Mouse (Mus musculus) lung, embryonic 14.5 days (tissue): ENCODE measurements at regions not wholly inside any gene's neighbourhood (a gene's known extent, or its start where the extent isn't known, plus 50 kb on each side); places are given as distances from the start of the nearest gene placed in this dataset.

Experiments used
- ATAC-seq: fragments of 200-750 bp; cut with Nextera tagmentation; 2 replicates; pipeline ENCODE4 v1.8.0; 2017; ENCODE audit warnings: mild to moderate bottlenecking, moderate TSS enrichment, moderate library complexity; ENCODE audit not compliant: insufficient read depth
- DNase-seq: peaks from one replicate; pipeline ENCODE4 v3.0.0-alpha.2; 2015
- H3K27ac ChIP-seq: fragments of 300-500 bp; sonication (generic); 2 replicates; pipeline ENCODE4 v1.5.1; 2014; ENCODE audit warnings: low read depth, mild to moderate bottlenecking, moderate library complexity
- H3K27me3 ChIP-seq: fragments of 300-500 bp; sonication (generic); 2 replicates; pipeline ENCODE4 v1.6.1; 2014; ENCODE audit warnings: low read length, control low read depth; ENCODE audit not compliant: insufficient read depth
- H3K36me3 ChIP-seq: fragments of 300-500 bp; sonication (generic); 2 replicates; pipeline ENCODE4 v1.6.1; 2014; ENCODE audit warnings: control low read depth; ENCODE audit not compliant: insufficient read depth
- H3K4me1 ChIP-seq: fragments of 300-500 bp; sonication (generic); 2 replicates; pipeline ENCODE4 v1.6.1; 2014; ENCODE audit warnings: antibody characterized with exemption, control low read depth; ENCODE audit not compliant: insufficient read depth
- H3K4me2 ChIP-seq: fragments of 300-500 bp; sonication (generic); 2 replicates; pipeline ENCODE4 v1.6.1; 2014; ENCODE audit warnings: mild to moderate bottlenecking
- H3K4me3 ChIP-seq: fragments of 300-500 bp; sonication (generic); 2 replicates; pipeline ENCODE4 v1.5.1; 2014; ENCODE audit warnings: low read depth, low read length
- H3K9ac ChIP-seq: fragments of 300-500 bp; sonication (generic); 2 replicates; pipeline ENCODE4 v1.6.1; 2014
- H3K9me3 ChIP-seq: fragments of 300-500 bp; sonication (generic); 2 replicates; pipeline ENCODE4 v1.6.1; 2016; ENCODE audit warnings: low read depth, low read length, control low read depth
- CTCF ChIP-seq: IDR thresholded peaks from 2 replicates; pipeline ENCODE4 v1.5.1; 2016; ENCODE audit warnings: antibody characterized with exemption, low read depth
- WGBS: fragments of 180-500 bp; shearing (Covaris S2); extraction: QIAGEN DNeasy Blood & Tissue Kit; methylation state at CpG from one replicate; pipeline ENCODE4 v1.1.7; 2014; 5-methylcytosine and 5-hydroxymethylcytosine counted together

DNA sequence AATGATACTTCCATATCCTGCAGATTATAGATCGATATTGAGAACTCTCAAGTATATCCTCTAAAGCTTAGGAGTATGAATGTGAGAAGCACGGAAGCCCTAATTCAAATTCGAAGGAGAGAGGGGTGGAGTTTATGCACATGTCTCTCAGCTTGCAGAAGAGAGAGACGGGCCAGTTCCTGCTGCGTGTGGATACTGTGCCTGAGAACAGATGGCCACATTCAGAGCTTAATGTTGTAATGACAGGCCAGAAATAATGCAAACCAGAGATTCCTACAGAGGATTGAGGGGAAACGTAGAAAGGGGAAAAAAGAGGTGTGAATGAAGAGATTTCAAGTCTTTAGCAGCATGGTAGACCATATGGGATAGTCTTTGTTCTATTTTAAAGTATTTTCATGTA, 145.8 kb downstream of the Ackr3 start:
- 42% methylated on average over 6 of the region's 6 CpGs for WGBS

DNA sequence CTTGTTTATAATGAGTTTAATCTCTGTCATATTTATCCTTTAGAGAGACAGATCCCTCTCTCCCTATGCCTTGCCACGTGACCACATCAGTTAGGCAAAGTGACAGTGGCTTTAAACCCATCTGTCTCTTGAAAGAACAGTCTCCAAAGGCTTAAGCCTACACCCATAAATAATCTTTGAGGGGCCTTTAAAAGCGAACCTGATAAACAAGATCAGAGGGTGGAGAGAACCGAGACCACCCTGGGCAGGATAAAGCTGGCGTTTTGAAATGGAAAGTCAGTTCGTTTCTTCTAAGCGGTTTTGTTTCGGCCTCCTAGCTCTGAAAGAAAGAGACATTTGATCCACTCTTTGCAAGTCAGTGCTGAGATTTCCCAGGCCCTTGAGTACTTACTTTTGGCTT, 149.5 kb downstream of the Ackr3 start:
- no peaks in the 10 kb centered on the region for H3K4me1 ChIP-seq
- no peak overlapping the region for H3K4me2 ChIP-seq
- DNase-seq: no peak
- H3K4me3 ChIP-seq: no peak overlapping the region
- H3K36me3 ChIP-seq: no peaks in the 10 kb centered on the region
- no peak for TF ChIP-seq CTCF
- no peak for ATAC-seq
- no peaks in the 10 kb centered on the region for H3K9me3 ChIP-seq
- no peak overlapping the region for H3K9ac ChIP-seq
- no peak overlapping the region for H3K27ac ChIP-seq
- 13% methylated on average over 7 of the region's 7 CpGs for WGBS
- no peaks in the 10 kb centered on the region for H3K27me3 ChIP-seq

More for the DNA sequence above, 145.8 kb downstream of the Ackr3 start:
- Histone ChIP-seq H3K36me3 (no peaks in the 10 kb centered on the region), H3K9me3 (no peaks in the 10 kb centered on the region), H3K4me3 (no peak overlapping the region), H3K9ac (no peak overlapping the region), H3K4me1 (no peaks in the 10 kb centered on the region), H3K27me3 (peaks cover 3% of the 10 kb centered on the region; the same call in 1 of the 2 replicates), H3K4me2 (no peak overlapping the region), H3K27ac (no peak overlapping the region)
- ATAC-seq (no peak), DNase-seq (no peak)
- no peak for TF ChIP-seq CTCF

DNA sequence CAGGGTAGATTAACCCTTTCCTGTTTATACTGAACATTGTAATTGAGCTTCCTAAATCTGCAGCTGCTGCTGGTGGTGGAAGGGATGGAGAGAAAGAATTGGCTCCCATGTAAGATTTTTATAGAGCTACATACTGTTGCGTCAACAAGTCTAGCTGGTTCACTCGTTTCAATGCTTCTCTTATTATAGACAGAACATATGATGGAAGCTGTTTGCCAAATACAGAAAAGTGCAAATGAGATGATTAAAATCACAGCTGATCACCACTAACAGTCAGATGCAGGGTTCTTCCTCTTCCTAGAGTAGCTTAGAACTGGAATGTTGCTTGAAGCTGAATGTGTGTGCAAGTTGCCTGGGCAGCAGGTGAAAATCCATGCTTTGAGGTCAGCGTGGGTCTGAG, 152.8 kb downstream of the Ackr3 start:
- no peaks in the 10 kb centered on the region for H3K36me3 ChIP-seq
- no peaks in the 10 kb centered on the region for H3K27me3 ChIP-seq
- H3K4me2 ChIP-seq: no peak overlapping the region
- ATAC-seq (no peak), DNase-seq (no peak)
- 71% methylated on average over 3 of the region's 3 CpGs for WGBS
- no peak overlapping the region for H3K9ac ChIP-seq
- no peaks in the 10 kb centered on the region for H3K9me3 ChIP-seq
- TF ChIP-seq CTCF: no peak
- no peaks in the 10 kb centered on the region for H3K4me1 ChIP-seq
- H3K27ac ChIP-seq: no peak overlapping the region
- H3K4me3 ChIP-seq: no peak overlapping the region

DNA sequence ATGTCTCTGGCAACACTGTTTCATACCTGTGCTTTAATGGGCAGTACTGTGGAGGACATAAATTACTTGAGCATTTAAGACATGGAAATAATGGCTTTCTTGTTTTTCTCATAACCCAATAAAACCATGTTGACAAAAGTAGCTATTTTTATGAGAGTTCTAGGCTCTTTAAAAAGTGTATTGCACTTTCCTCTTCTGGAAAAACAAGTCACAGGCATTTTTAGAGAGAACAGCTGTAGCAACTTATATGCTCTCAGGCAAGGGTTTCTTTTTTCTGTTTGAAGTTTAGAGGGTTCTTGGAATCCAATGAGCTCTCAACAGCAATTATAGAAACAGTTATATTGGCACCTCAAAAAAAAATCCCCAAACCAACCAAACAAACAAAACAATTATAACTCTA, 153.6 kb downstream of the Ackr3 start:
- TF ChIP-seq CTCF: no peak
- ATAC-seq: no peak
- Histone ChIP-seq H3K27me3 (no peaks in the 10 kb centered on the region), H3K36me3 (no peaks in the 10 kb centered on the region), H3K4me1 (no peaks in the 10 kb centered on the region), H3K9ac (no peak overlapping the region), H3K4me3 (no peak overlapping the region), H3K9me3 (no peaks in the 10 kb centered on the region), H3K4me2 (no peak overlapping the region), H3K27ac (no peak overlapping the region)
- DNase-seq: no peak

DNA sequence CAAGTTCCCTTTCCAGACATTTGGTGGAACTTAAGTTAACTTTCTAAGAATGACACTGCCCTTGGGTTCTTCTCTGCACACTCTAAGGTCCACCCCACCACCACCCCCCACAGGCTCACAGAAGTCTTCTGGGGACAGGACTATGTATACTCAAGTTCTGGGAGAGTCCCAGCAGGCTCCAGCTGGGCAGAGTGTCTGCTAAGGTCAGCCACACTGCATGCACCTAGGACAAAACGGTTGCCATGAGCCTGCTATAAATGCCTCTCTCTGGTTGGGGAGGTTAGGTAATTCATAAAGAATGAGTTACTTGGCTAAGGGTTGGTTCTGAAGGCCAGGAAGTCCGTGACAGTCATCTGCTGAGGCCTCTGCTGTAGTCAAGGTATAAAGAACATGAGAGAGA, 155.2 kb downstream of the Ackr3 start:
- H3K27me3 ChIP-seq: no peaks in the 10 kb centered on the region
- ATAC-seq: no peak
- no peaks in the 10 kb centered on the region for H3K36me3 ChIP-seq
- no peak for DNase-seq
- no peak overlapping the region for H3K4me3 ChIP-seq
- no peaks in the 10 kb centered on the region for H3K9me3 ChIP-seq
- H3K4me1 ChIP-seq: no peaks in the 10 kb centered on the region
- no peak overlapping the region for H3K27ac ChIP-seq
- no peak overlapping the region for H3K9ac ChIP-seq
- WGBS: 67% methylated on average over 2 of the region's 2 CpGs
- H3K4me2 ChIP-seq: no peak overlapping the region
- no peak for TF ChIP-seq CTCF

DNA sequence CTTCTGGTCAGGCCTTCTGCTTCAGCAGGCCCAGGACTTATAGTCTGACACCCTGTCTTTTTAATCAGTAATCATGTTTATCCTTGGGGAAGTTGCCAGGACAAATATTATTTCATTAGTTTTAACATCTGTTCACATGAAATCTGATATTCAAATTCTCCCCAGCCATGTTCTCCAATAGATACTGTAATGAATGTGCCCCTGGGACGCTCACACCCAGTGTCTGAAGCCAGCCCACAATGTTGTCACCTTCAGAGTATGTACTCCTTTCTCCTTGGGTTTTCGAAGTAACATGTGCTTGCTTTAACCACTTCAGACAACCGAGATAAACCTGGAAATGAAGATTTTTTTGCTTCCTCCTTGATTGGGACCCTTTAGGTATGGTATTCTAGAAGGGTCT, 156.3 kb downstream of the Ackr3 start:
- no peaks in the 10 kb centered on the region for H3K4me1 ChIP-seq
- ATAC-seq (no peak), DNase-seq (peak; percentile 43)
- no peak for TF ChIP-seq CTCF
- WGBS: 65% methylated on average over 3 of the region's 3 CpGs
- no peak overlapping the region for H3K4me2 ChIP-seq
- no peak overlapping the region for H3K4me3 ChIP-seq
- H3K9me3 ChIP-seq: no peaks in the 10 kb centered on the region
- H3K27me3 ChIP-seq: no peaks in the 10 kb centered on the region
- no peaks in the 10 kb centered on the region for H3K36me3 ChIP-seq
- H3K27ac ChIP-seq: no peak overlapping the region
- no peak overlapping the region for H3K9ac ChIP-seq

DNA sequence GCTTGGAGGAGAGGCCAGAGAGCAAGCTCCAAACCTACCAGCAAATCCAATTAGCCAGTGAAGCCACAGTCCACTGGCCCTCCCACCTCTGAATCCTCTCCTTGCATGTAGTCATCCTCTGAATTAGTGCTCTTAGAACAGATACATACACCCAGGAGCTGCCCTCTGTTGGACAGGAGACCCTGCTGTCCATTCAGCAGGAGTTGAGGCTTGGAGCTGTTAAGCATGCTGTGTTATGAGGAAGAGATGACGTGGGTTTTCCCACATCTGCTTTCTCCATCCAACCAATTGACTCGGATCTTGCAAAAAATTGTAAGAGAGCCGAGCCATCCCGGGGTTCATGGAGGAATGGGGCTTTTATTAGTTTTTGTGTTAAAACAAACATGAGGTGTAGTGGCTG, 160.7 kb downstream of the Ackr3 start:
- no peak for TF ChIP-seq CTCF
- DNase-seq (no peak), ATAC-seq (no peak)
- Histone ChIP-seq H3K4me3 (no peak overlapping the region), H3K36me3 (no peaks in the 10 kb centered on the region), H3K9ac (no peak overlapping the region), H3K9me3 (no peaks in the 10 kb centered on the region), H3K4me2 (no peak overlapping the region), H3K27ac (no peak overlapping the region), H3K27me3 (no peaks in the 10 kb centered on the region), H3K4me1 (no peaks in the 10 kb centered on the region)
- WGBS: 73% methylated on average over 4 of the region's 4 CpGs

DNA sequence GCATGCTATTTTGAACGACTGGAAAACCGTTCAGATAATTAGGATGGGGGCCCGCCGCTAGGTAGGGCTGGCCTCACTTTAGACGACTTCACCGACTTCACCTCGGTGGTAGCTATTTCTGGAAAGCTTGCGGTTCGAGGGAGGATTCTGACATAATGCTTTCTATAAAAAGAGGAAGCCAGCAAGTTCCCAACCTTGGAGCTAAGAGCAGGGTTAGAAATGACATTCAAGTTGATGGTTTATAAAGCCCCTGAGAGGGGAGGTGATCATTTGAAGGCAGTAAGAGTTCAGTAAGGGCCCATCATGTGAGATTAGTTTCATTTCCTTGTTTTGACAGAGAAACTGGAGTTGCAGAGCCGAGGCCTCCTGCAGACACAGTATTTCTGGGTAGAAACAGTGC, 164.8 kb downstream of the Ackr3 start:
- ATAC-seq: no peak
- Histone ChIP-seq H3K27me3 (no peaks in the 10 kb centered on the region), H3K36me3 (no peaks in the 10 kb centered on the region), H3K27ac (no peak overlapping the region), H3K4me1 (no peaks in the 10 kb centered on the region), H3K9me3 (no peaks in the 10 kb centered on the region), H3K9ac (no peak overlapping the region), H3K4me3 (no peak overlapping the region), H3K4me2 (no peak overlapping the region)
- WGBS: 75% methylated on average over 10 of the region's 10 CpGs
- TF ChIP-seq CTCF: no peak
- DNase-seq: no peak
